Mouse (Mus musculus): ENCODE data around the gene Mbnl2. TPM values are rescaled to one million over a fixed set of nuclear protein-coding genes. Genes with fewer than 3 reads are reported as not detected.

Gene Mbnl2
- total RNA-seq, 2 experiments from 2014 or later: 193 TPM

GRCm38 (mm10) chr14:120361121-120361520 is 85.7 kb downstream of the Mbnl2 start:
- no peak for DNase-seq

DNA sequence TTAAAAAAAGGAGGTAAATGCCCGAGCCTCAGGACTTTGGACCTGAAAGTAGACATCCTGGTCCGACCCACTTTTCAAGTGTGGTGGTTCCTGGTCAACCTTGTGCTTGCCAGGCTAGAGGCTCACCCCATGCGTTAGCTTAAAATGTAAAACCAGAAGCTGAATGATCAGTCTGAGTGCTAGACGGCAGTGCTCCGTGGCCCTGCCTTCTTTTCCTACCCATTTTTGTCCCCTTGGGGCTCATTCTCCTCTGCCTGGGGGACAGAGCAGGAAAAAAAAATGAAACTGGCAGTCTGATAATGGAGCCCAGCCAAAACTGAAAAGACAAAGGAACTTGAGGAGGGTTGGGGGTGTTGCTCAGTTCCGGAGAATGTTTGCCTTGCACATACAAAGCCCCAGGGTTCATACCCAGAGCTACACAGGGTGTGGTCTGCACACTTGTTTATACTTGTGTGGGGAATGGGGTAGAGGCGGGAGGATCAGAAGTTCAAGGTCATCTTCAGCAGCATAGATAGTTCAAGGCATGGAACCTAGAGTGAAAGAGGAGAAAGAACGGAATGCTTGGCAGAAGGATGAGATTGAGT is 87.0 kb downstream of the Mbnl2 start:
- peak; percentile 11 for DNase-seq

- peak; percentile 26 for DNase-seq
These were observed 87.8 kb downstream of the Mbnl2 start for GRCm38 (mm10) chr14:120363090-120363818.

- no peak for DNase-seq
These were observed 89.6 kb downstream of the Mbnl2 start for GRCm38 (mm10) chr14:120365088-120365487.

DNA sequence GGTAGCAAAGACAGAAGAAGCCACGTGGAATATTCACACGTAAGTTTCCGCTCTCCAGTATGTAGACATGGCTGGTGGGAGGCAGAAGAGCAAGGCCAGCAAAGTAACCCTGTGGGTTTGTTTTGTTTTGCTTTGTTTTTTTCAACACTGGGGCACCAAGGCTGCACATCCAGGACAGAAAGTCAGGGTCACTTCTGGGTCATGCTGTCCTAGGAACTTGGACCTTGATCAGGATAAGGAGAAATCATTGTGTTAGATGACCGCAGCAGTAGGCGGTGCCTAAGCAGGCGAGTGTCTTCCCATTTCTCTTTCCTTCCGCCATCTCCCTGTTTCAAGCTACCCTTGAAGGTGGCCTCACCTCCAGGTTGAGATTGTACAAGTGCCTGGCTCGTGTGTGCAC is 91.5 kb downstream of the Mbnl2 start:
- DNase-seq: no peak

GRCm38 (mm10) chr14:120367589-120367988 is 92.1 kb downstream of the Mbnl2 start:
- DNase-seq: no peak

DNA sequence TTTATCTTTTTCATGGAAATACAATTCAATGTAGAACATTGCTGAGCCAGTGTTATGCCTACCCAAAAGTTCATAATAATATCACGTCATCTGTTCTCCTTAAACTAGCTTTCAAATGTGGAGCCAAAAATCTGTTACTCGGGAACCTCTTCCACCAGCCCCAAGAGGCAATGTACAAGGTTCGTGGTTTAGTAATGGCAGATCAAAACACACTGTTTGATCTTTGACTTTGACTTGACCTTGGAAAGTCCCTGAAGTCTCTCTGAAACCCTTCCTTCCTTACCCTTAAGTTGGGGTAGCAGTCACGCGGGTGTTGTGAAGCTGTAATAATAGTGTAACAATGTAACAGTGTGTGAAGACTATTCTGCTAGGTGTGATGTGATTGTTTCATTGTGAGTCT is 93.0 kb downstream of the Mbnl2 start:
- no peak for DNase-seq

DNA sequence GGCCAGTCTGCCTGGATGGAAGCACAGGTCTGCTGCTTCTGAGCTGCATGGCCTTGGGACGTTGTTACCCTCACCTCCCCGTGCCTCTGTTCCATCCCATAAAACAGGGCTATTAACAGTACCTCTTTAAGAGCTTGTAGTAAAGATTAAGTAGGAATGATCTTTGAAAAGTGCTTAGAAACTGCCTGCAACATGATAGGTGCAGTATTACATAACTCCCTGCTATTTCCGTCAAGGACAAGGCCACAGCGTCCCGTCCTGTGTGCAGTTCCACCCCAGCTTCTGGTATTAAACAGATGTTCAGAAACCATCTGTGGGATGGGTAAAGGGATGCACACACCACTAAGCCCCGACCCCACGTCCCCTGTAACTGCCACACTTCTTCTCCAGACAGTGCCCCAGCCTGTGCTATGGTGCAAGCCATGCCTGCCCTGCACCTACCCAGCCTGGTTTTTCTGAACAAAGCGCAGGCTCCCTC is 93.5 kb downstream of the Mbnl2 start:
- peak; percentile 19 for DNase-seq

- DNase-seq: no peak
These were observed 94.6 kb downstream of the Mbnl2 start for GRCm38 (mm10) chr14:120370044-120370443.

DNA sequence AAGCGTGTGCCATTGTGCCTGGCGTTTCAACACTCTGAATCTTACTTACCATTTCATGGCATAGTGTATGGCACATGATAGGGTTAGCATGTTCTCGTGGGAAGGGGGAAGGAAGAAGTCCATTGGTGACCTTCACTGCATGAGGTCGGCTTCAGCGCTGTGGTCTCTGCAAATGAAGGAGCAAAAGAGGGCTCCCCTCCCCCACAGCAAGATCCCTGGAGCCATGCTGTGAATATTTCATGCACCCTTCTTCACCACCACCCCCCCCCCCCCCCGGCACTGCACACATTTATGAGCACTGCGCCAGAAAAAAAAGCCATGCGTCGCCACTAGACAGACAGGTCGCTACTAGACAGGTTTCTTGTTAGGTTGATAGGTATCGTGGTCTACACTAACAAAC is 95.2 kb downstream of the Mbnl2 start:
- peak; percentile 13 for DNase-seq

GRCm38 (mm10) chr14:120371174-120371573 is 95.7 kb downstream of the Mbnl2 start:
- no peak for DNase-seq

- no peak for DNase-seq
These were observed 97.9 kb downstream of the Mbnl2 start for GRCm38 (mm10) chr14:120373026-120374024.

DNA sequence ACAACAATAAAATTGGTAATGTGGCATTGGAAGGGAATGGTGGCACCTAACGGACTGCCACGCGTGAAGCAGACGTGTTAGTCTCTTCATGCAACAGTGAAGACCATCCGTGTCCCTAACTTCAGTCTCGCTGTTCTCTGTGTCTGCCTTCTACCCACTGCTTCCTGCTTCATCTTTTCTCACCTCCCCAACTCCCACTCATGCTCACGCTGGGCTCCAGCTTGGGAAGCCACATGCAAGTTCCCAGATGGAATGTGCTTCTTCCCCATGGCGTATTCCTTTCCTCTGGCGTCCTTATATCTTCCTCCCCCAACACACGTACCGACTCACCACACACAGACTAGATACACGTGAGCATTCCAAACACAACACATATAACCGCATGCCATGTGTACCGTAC is 99.3 kb downstream of the Mbnl2 start:
- no peak for DNase-seq

DNA sequence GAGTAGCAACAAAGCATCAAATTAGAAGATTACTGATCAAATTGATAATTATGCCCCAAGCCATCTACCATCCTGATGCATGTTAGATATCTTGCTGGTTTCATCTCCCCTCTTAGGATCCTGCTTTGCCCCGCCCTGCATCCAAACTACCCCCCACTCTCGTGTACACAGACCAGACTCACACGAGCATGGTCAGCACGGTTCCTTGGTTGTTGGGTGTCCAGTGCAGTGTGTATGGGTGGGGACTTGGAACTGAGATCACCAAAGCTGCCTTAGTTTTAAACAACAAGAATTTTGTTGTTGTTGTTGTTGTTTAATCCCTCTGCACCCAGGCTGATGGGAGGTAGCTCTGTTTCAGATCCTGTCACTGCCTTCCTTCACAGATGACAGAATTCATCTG is 101.7 kb downstream of the Mbnl2 start:
- DNase-seq: no peak

DNA sequence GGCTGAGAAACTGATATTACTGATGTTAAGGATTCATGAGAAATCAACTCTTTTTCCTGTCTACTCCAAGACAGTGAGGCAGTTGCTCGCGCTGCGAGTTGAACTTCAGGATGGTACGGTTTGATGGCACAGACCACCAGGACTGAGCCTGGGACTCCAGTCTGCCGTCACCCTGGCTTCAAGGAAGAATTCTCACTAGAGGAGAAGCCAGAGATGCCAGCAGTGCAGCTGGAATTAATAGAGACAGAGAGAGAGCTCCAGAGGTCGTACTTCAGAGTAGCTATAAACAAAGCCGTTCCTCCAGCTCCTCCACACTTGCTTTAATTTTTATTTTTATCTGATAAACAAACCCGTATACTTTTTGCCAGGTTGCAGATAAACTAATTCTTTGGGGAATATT is 102.5 kb downstream of the Mbnl2 start:
- DNase-seq: no peak

GRCm38 (mm10) chr14:120379716-120380115 is 104.2 kb downstream of the Mbnl2 start:
- peak; percentile 54 for DNase-seq

- DNase-seq: no peak
These were observed 106.1 kb downstream of the Mbnl2 start for GRCm38 (mm10) chr14:120381378-120382134.

- DNase-seq: no peak
These were observed 106.7 kb downstream of the Mbnl2 start for GRCm38 (mm10) chr14:120382179-120382578.

DNA sequence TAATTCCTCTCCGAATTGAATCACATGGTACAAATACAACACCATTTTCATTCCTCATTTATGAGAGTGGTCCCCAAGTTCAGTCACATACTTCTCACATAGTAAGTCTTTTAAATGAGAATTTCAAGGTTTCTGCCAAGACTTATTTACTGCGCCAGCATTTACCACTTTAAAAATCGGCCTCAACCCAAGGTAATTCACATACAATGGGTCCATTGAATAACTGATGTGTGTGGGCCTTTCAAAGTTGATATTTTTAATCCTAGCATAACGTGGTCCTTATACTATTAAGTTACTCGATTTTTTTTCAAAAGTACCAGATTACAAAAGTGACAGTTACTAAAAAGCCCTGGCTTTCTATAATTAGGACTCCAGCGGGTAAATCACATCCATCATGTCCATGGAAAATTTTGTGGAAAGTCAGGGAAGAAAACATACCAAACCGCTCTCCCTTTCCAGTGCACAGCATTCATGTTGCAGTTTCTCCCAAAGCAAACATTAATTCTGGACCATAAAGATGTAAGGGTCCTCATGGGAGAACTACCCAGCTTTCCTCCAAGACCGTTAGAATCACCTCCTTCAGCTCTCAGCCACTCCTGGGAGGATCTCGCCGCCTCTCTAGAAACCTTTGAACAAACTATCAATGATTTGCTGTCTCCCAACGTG is 107.8 kb downstream of the Mbnl2 start:
- DNase-seq: no peak

DNA sequence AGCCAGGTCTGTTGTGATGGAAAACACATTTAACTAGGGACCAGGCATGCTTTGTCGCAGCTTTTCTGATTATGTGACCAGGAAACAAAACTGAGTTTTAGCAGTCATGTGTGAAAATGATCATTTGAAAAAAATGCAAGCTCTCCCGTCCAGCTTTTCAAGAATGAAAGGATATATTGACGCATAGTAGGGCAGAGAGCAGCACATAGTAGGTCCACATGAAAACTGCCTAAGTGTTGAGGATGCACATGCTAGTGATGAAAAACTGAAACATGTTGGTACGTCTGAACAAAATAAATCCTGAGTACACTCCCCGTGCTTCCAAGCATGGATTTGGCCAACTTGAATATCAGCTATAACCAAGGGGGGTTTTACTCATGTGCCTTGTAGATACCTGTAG is 109.1 kb downstream of the Mbnl2 start:
- no peak for DNase-seq

DNA sequence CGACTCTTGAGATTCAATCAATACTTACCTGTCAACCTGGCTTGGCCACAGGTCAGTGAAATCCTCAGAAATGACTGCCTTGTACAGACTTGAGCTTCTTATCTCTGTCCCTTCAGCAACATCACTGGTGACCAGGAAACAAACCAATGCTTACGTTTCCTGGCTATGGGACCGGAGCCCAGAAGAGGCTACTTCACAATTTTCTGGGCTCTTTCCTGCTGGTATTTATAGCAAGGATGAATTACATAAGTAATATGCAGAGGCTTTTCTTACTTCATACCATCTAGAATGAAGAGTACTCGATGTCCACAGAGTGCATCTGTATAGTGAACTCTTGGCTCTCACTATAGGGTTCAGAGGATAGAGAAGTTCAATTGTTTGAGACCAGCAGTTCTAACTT is 111.8 kb downstream of the Mbnl2 start:
- DNase-seq: peak; percentile 56
